Mouse (Mus musculus) erythroblast, embryonic 14.5 days (primary cell): Measurements from ENCODE around the gene Nenf.

Experiments
- GATA1 ChIP-seq: IDR thresholded peaks from 2 replicates; pipeline ENCODE4 v1.6.1; 2012; ENCODE audit warnings: low read length, inconsistent platforms, mixed read lengths
- TAL1 ChIP-seq: IDR thresholded peaks from 3 replicates; pipeline ENCODE4 v1.6.1; 2012; ENCODE audit warnings: low read length, inconsistent platforms, mixed read lengths

DNA sequence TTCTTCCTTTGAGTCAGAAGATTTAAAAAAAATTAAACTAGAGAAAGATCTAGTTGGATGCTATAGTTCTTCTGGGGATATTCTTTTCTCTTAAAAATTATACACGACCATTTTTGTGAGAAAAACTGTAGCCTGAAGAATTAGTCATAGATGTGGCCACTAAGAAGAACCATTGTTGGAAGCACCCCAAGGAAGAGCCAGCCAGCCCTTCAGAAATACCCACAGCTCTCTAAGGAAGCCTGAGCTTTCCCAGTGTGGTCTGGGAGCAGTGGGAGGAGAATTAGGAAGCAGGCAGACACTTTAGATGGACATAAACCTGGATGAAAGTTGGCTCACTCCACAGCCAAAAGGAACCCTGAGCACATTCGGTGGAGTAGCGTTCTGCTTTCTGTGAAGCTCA lies 59.5 kb downstream of the Nenf start:
- TF ChIP-seq GATA1 (no peak), TAL1 (no peak)
